Mouse (Mus musculus): ENCODE measurements around the gene Aqp1.

Aqp1 gene

GRCm38 (mm10) chr6:55335989-55336514 lies at the start of gene Aqp1:
Gene Aqp1 (plus strand): TSS chr6:55336432.
- DNase-seq: peak; percentile 94

GRCm38 (mm10) chr6:55288007-55288602 lies 48.1 kb upstream of the Aqp1 start:
- DNase-seq: peak; percentile 38

DNA sequence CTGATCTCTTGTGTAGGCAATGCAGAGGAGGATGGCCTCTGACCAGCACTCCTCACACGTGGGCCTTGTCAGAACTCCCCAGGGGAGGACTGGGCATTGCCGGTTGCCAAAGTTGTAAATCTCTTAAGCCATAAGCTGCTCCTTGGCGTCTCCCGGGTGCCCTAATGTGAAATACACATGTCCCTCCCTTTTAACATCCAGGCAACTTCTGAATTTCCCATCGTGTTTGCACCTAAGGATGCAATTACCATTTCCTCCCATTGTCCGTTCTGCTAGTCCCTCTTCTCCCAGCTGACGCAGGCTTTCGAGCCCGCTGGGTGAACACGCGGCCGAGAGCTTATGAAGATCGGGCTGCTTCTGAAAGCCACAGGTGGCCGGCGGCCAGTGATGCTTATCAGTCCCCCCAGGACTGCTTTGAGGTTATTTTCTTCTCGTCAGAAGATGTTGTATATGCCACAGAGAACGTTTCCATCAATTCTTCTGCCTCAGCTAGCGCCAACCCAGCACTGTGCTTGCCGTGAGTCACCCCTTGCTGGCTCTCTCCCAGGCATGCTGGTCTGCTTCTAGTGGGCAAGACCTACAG lies 41.6 kb upstream of the Aqp1 start:
- peak; percentile 41 for DNase-seq

DNA sequence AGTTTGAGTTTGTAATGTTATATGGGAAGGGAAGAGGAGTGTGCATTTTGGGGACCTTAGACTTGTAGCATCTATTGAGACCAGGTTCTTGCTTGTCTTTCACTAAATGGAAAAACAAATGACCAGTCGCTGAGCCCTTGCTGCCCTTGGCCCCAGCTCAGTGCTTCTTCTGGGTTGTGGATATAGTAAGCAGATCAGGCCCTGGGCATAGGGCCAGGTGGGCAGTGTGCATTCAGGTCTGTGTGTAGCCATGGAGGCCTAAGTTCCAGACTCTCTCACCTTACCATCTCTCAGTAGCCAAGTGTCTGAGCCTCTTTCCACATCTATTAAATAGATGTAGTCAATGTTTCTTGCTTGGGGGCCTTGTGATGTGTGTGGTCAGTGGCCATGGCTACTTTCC lies 40.9 kb upstream of the Aqp1 start:
- peak; percentile 21 for DNase-seq

- DNase-seq: peak; percentile 54
Measured at GRCm38 (mm10) chr6:55299482-55299881, 36.8 kb upstream of the Aqp1 start.

DNA sequence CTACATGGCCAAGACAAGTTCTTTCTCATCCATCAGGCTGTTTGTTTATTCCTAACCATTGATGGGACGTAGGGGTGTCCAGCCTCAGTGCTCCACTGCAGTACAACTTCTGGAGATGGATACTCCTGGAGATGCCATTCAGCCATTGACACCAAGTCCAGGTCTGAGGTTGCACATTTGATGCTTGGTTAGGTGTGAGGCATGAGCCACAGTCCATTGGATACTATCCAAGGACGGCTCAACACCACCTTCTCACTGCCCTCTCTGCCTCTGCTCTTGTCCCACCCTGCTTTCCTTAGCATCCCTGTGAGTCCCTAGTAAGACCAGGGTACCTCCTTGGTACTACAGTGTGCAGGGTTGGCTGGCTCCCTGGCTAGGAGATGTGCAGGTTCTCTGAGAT lies 36.3 kb upstream of the Aqp1 start:
- peak; percentile 74 for DNase-seq

DNA sequence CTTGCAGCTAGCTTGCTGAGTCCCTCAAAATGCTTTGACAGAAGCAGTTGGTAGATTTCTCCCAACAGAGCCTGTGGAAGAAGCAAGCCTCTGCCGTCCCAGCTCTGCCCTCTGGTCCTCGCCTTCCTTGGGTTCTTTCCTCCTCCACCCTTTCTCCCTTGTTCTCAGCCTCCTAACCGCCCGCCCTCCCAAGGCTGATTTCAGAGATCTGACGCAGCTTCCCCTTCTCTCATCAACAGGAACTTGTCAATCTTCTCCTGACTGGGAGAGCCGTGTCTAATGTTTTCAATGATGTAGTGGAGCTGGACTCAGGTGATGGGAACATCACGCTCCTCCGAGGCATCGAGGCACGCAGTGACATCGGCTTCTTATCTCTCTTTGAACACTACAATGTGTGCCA lies 35.5 kb upstream of the Aqp1 start:
- no peak for DNase-seq

- DNase-seq: no peak
Measured at GRCm38 (mm10) chr6:55310179-55310578, 26.1 kb upstream of the Aqp1 start.

DNA sequence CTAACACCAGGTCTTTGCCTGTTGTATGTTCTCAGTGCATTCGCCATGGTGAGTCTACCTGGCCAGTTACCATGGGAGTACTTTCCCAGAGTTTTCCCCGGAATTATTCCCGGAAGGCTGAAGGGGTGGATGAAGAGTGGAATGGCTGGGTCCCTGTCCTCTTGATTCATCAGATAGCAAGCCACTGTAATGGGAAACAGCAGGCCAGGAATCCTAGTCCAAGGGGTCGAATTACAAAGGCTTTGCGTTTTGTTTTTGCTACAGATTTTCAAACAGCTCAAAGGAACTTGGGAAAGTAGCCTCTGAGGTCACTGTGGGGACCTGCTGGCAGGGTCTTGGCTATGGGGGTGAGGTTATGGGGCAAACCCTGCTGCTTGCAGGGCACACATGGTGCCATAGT lies 24.3 kb upstream of the Aqp1 start:
- DNase-seq: no peak

- DNase-seq: no peak
Measured at GRCm38 (mm10) chr6:55313893-55314292, 22.3 kb upstream of the Aqp1 start.

- no peak for DNase-seq
Measured at GRCm38 (mm10) chr6:55314628-55315027, 21.6 kb upstream of the Aqp1 start.

GRCm38 (mm10) chr6:55318597-55318996 lies 17.6 kb upstream of the Aqp1 start:
- DNase-seq: no peak

DNA sequence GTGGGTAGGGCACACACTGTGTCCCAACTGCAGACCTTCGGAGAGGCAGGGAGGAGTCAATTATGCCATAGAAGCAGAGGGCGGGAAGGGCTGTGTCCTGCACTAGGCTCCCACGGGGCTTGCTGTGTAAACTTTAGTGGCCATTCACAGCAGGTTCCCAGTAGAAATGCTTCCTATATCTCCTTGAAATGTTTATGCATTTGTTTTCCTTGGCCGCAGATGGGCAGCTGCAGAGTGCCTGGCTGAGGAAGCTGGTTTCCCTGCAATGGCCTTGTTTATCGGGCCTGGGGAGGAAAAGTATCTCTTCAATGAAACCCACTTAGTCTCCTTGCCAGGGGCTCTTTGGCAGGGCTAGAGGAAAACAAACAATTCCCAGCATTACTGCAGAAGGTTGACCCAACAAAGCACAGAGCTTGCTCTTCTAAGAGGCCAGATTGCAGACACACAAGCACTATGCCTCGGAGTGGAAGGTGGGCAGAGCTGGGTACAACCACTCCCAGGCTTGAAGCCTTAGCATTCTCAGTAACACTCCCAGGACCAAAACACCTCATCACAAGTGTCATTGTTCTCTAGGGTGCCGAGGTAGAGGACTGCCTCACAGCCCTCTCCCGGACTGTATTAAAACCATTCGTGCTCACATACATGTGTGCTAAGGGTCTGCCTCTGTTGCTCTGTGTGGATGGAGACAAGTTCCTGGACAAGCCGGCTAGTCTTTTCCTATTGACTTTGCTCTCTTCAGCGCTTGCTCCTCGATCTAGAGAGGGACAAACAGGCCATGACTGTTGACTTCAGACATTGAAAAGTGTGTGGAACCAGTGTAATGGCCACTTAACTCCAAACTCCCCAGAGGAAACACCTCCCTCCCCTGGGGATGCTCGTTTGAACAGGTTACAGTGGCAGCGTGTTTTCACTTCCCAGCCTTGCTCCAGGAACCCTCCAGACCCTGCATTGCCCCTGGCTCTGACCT lies 16.4 kb upstream of the Aqp1 start:
- DNase-seq: no peak

- no peak for DNase-seq
Measured at GRCm38 (mm10) chr6:55320894-55321293, 15.3 kb upstream of the Aqp1 start.

GRCm38 (mm10) chr6:55321518-55321917 lies 14.7 kb upstream of the Aqp1 start:
- no peak for DNase-seq

DNA sequence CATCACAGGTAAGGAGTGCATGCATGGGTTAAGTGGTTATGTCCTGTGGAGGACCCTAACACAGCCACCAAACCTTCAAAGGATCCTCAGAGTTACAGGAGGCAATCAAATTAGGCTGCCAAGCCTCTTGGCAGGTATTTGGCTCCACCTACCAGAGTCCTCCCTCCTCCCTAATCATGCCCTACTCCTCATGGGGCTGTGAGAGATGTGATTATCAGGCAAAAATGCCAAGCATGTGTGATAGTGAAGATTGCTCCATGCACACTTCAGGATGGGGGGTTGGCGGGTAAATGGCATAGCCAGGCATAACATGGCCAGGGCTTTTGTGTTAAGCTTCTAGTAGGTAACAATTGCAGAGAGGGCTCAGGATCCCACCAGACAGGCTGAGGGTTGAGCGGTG lies 13.3 kb upstream of the Aqp1 start:
- DNase-seq: no peak

DNA sequence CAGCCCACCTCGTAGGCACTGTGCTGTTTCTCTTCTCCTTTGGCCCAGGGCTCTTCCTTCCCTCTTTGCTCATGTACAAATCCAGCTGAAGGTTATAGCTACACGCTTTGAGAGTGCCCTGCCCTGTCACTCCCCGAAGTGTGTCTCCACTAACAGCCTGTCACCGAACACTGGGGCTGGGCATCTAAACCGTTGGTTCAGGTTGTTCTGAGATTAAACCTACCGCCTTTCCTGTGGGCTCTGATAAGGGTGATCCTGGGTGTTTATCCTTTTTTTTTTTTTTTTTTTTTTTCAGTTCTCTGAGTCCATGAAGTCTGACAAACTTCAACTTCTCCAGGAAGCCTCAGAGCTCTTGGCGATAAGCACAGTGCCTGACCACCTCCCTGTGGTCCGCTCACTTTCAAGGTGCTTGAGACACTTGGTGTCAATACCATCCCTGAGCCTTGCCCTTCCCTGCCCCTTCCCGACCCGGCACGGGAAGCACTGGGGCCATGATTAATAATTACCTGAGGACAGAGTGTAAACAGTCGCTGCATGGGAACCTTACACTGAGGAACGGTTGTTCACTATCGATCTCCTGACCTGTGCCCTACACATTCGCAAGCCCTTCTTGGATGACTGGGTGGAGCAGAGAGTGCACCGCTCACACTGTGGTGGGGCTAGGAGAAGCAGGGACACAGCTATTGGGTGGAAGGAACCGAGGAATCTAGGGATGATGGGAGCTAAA lies 12.2 kb upstream of the Aqp1 start:
- DNase-seq: peak; percentile 75

DNA sequence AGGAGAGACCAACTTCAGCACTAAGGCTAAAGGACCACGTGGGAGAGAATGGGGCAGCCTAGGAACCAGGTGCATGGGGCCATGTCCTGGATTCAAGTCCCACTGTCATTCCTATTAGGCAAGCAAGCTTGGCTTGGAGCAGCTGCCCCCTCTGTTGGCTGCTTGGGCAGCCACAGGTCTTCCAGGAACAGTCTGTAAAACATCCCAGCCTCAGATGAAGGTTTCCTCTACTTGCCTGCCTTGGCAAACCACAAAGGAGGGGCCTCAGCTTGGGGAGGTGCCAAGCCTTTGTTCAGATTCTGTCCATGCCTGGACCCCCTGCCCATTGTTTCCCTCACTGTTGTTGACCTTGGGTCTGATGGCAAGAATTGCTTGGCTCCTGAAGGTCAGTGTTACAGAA lies 11.4 kb upstream of the Aqp1 start:
- DNase-seq: no peak

DNA sequence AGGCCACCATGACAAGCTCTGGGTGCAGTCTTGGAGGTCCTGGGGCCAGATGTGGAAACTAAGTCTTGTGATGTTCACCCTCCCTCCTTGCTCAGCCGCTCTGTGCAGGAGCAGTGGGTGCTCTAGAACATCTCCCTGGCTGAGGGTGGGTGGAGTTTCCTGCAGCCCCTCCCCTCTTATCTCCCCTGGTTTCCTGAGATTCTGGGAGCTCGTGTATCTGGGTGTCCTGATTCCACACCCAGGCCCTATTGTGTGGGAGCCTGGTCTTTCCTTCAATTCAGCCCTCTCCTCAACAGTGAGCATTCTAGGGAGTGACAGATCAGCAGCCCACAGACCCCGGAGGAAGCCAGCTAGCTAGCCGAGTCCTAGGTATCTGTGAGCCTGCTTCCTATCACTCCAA lies 9.9 kb upstream of the Aqp1 start:
- DNase-seq: no peak

- no peak for DNase-seq
Measured at GRCm38 (mm10) chr6:55327326-55327725, 8.9 kb upstream of the Aqp1 start.

- peak; percentile 76 for DNase-seq
Measured at GRCm38 (mm10) chr6:55328179-55328578, 8.1 kb upstream of the Aqp1 start.

DNA sequence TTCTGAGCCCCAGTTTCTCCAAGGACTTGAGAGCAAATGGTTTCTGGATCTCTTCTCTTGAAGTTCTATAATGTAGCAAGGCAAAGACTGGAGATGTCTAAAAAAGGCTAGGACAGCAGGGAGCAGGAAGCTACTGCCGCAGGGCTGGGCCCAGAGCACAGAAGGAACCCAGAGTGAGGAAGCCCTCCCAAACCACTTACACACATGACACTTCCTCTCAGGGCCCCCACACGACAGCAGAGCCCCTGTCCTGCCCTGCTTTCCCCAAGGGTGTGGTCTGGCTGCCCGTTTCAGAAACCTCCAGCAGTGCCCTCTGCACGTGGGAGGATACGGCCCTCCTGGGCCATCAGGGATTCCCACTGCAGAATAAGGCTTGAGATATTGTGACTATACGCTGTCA lies 4.9 kb upstream of the Aqp1 start:
- DNase-seq: no peak

Measured in kidney, adult 11 months (tissue).